Mouse (Mus musculus): Measurements from ENCODE around the gene Agtrap. TPM values are rescaled to one million over a fixed set of nuclear protein-coding genes. Genes with fewer than 3 reads are reported as not detected.

Agtrap gene
- polyA plus RNA-seq, 1 experiment from 2014 or later = 15.9 TPM

GRCm38 (mm10) chr4:148101801-148102527 is 14.1 kb upstream of the Agtrap start:
- peak overlapping the region; percentile 13; the same call in 1 of the 2 replicates for H3K9ac ChIP-seq

GRCm38 (mm10) chr4:148098666-148099065 is 10.8 kb upstream of the Agtrap start:
- Histone ChIP-seq H3K9ac (no peak overlapping the region), H3K4me2 (no peak overlapping the region), H3K27ac (no peak overlapping the region), H3K9me3 (no peaks in the 10 kb centered on the region), H3K27me3 (no peaks in the 10 kb centered on the region), H3K36me3 (no peaks in the 10 kb centered on the region), H3K4me3 (no peak overlapping the region), H3K4me1 (no peaks in the 10 kb centered on the region)
- ATAC-seq (ENCODE audit: borderline replicate concordance, extremely low read depth, low FRiP score, low TSS enrichment) = no peak
- WGBS = 55% methylated on average over 3 of the region's 3 CpGs

More at GRCm38 (mm10) chr4:148101801-148102527, 14.1 kb upstream of the Agtrap start:
- 0 out of 2 replicates have a peak, but pooled peaks cover under 1% of the 10 kb centered on the region for H3K27me3 ChIP-seq
- peak overlapping the region; percentile 24 for H3K4me3 ChIP-seq
- WGBS = 17% methylated on average over 29 of the region's 29 CpGs
- H3K4me1 ChIP-seq = no peaks in the 10 kb centered on the region
- H3K9me3 ChIP-seq = no peaks in the 10 kb centered on the region
- no peak overlapping the region for H3K27ac ChIP-seq
- no peaks in the 10 kb centered on the region for H3K36me3 ChIP-seq
- ATAC-seq (ENCODE audit: borderline replicate concordance, extremely low read depth, low FRiP score, low TSS enrichment) = peak; percentile 77; the same call in 1 of the 2 replicates
- peak overlapping the region; percentile 54 for H3K4me2 ChIP-seq

- 97% methylated on average over 2 of the region's 2 CpGs for WGBS
- ATAC-seq (ENCODE audit: borderline replicate concordance, extremely low read depth, low FRiP score, low TSS enrichment) = no peak
- Histone ChIP-seq H3K27ac (no peak overlapping the region), H3K9me3 (no peaks in the 10 kb centered on the region), H3K36me3 (no peaks in the 10 kb centered on the region), H3K4me2 (no peak overlapping the region), H3K27me3 (no peaks in the 10 kb centered on the region), H3K4me1 (no peaks in the 10 kb centered on the region), H3K9ac (no peak overlapping the region), H3K4me3 (no peak overlapping the region)
Measured at GRCm38 (mm10) chr4:148097936-148098335, 10.1 kb upstream of the Agtrap start.

GRCm38 (mm10) chr4:148095081-148095480 is 7.2 kb upstream of the Agtrap start:
- Histone ChIP-seq H3K36me3 (no peaks in the 10 kb centered on the region), H3K27me3 (no peaks in the 10 kb centered on the region), H3K9me3 (no peaks in the 10 kb centered on the region), H3K9ac (no peak overlapping the region), H3K4me1 (no peaks in the 10 kb centered on the region), H3K4me2 (no peak overlapping the region), H3K4me3 (no peak overlapping the region), H3K27ac (no peak overlapping the region)
- WGBS = 73% methylated on average over 4 of the region's 4 CpGs
- no peak for ATAC-seq (ENCODE audit: borderline replicate concordance, extremely low read depth, low FRiP score, low TSS enrichment)

GRCm38 (mm10) chr4:148094161-148094560 is 6.3 kb upstream of the Agtrap start:
- H3K9ac ChIP-seq = no peak overlapping the region
- H3K36me3 ChIP-seq = no peaks in the 10 kb centered on the region
- no peaks in the 10 kb centered on the region for H3K27me3 ChIP-seq
- 82% methylated on average over 5 of the region's 5 CpGs for WGBS
- H3K9me3 ChIP-seq = no peaks in the 10 kb centered on the region
- ATAC-seq (ENCODE audit: borderline replicate concordance, extremely low read depth, low FRiP score, low TSS enrichment) = no peak
- H3K4me2 ChIP-seq = no peak overlapping the region
- H3K27ac ChIP-seq = no peak overlapping the region
- H3K4me1 ChIP-seq = no peaks in the 10 kb centered on the region
- H3K4me3 ChIP-seq = no peak overlapping the region

- no peak for ATAC-seq (ENCODE audit: borderline replicate concordance, extremely low read depth, low FRiP score, low TSS enrichment)
- 84% methylated on average over 11 of the region's 11 CpGs for WGBS
- H3K9me3 ChIP-seq = no peaks in the 10 kb centered on the region
Measured at GRCm38 (mm10) chr4:148092551-148093271, 4.9 kb upstream of the Agtrap start.

GRCm38 (mm10) chr4:148091181-148091580 is 3.4 kb upstream of the Agtrap start:
- no peak overlapping the region for H3K4me2 ChIP-seq
- no peaks in the 10 kb centered on the region for H3K27me3 ChIP-seq

More at GRCm38 (mm10) chr4:148092551-148093271, 4.9 kb upstream of the Agtrap start:
- Histone ChIP-seq H3K27ac (no peak overlapping the region), H3K4me1 (peaks cover 3% of the 10 kb centered on the region), H3K27me3 (no peaks in the 10 kb centered on the region), H3K36me3 (no peaks in the 10 kb centered on the region), H3K4me3 (no peak overlapping the region), H3K4me2 (no peak overlapping the region), H3K9ac (no peak overlapping the region)

GRCm38 (mm10) chr4:148089166-148089565 is 1.3 kb upstream of the Agtrap start:
- H3K27me3 ChIP-seq = no peaks in the 10 kb centered on the region
- WGBS = 71% methylated on average over 4 of the region's 4 CpGs
- H3K9ac ChIP-seq = no peak overlapping the region

More at GRCm38 (mm10) chr4:148091181-148091580, 3.4 kb upstream of the Agtrap start:
- Histone ChIP-seq H3K36me3 (no peaks in the 10 kb centered on the region), H3K4me1 (peaks cover 15% of the 10 kb centered on the region), H3K27ac (no peak overlapping the region), H3K9ac (no peak overlapping the region), H3K4me3 (no peak overlapping the region), H3K9me3 (no peaks in the 10 kb centered on the region)
- 94% methylated on average over 1 of the region's 1 CpGs for WGBS
- ATAC-seq (ENCODE audit: borderline replicate concordance, extremely low read depth, low FRiP score, low TSS enrichment) = no peak

GRCm38 (mm10) chr4:148087091-148087906 is 532 bp downstream of the Agtrap start:
- no peaks in the 10 kb centered on the region for H3K36me3 ChIP-seq
- peak overlapping the region; percentile 66 for H3K27ac ChIP-seq
- 5% methylated on average over 30 of the region's 30 CpGs for WGBS
- no peaks in the 10 kb centered on the region for H3K27me3 ChIP-seq
- peak overlapping the region; percentile 70 for H3K9ac ChIP-seq
- H3K4me3 ChIP-seq = peak overlapping the region; percentile 83
- no peaks in the 10 kb centered on the region for H3K9me3 ChIP-seq
- peaks cover 41% of the 10 kb centered on the region for H3K4me1 ChIP-seq
- ATAC-seq (ENCODE audit: borderline replicate concordance, extremely low read depth, low FRiP score, low TSS enrichment) = peak; percentile 67
- peak overlapping the region; percentile 87 for H3K4me2 ChIP-seq

More at GRCm38 (mm10) chr4:148089166-148089565, 1.3 kb upstream of the Agtrap start:
- Histone ChIP-seq H3K4me2 (no peak overlapping the region), H3K27ac (no peak overlapping the region), H3K36me3 (no peaks in the 10 kb centered on the region), H3K4me1 (peaks cover 29% of the 10 kb centered on the region), H3K9me3 (no peaks in the 10 kb centered on the region), H3K4me3 (no peak overlapping the region)
- no peak for ATAC-seq (ENCODE audit: borderline replicate concordance, extremely low read depth, low FRiP score, low TSS enrichment)

GRCm38 (mm10) chr4:148085907-148086305 is 1.9 kb downstream of the Agtrap start:
- Histone ChIP-seq H3K4me2 (no peak overlapping the region), H3K9me3 (no peaks in the 10 kb centered on the region), H3K27ac (no peak overlapping the region), H3K9ac (no peak overlapping the region), H3K36me3 (no peaks in the 10 kb centered on the region), H3K4me3 (no peak overlapping the region), H3K27me3 (no peaks in the 10 kb centered on the region), H3K4me1 (peaks cover 41% of the 10 kb centered on the region)
- ATAC-seq (ENCODE audit: borderline replicate concordance, extremely low read depth, low FRiP score, low TSS enrichment) = no peak
- 66% methylated on average over 3 of the region's 3 CpGs for WGBS

- no peak overlapping the region for H3K4me2 ChIP-seq
- ATAC-seq (ENCODE audit: borderline replicate concordance, extremely low read depth, low FRiP score, low TSS enrichment) = no peak
- no peak overlapping the region for H3K4me3 ChIP-seq
- H3K9me3 ChIP-seq = no peaks in the 10 kb centered on the region
- no peak overlapping the region for H3K27ac ChIP-seq
- H3K4me1 ChIP-seq = peaks cover 41% of the 10 kb centered on the region
- no peaks in the 10 kb centered on the region for H3K27me3 ChIP-seq
- WGBS = 47% methylated on average over 10 of the region's 10 CpGs
- H3K9ac ChIP-seq = no peak overlapping the region
- no peaks in the 10 kb centered on the region; the same call in 1 of the 2 replicates for H3K36me3 ChIP-seq
Measured at GRCm38 (mm10) chr4:148085131-148085906, 2.5 kb downstream of the Agtrap start.

All from lung, embryonic 15.5 days (tissue).